Mouse (Mus musculus) megakaryocyte, embryonic 14.5 days (primary cell): ENCODE measurements around the gene Sec24a.

ENCODE experiments used
- FLI1 ChIP-seq: IDR thresholded peaks from 2 replicates; pipeline ENCODE4 v1.6.1; 2012; ENCODE audit warnings: low read length, inconsistent platforms, mixed read lengths
- GATA1 ChIP-seq: IDR thresholded peaks from 3 replicates; pipeline ENCODE4 v1.6.1; 2012; ENCODE audit warnings: mixed read lengths, low read length, inconsistent platforms, borderline replicate concordance

DNA sequence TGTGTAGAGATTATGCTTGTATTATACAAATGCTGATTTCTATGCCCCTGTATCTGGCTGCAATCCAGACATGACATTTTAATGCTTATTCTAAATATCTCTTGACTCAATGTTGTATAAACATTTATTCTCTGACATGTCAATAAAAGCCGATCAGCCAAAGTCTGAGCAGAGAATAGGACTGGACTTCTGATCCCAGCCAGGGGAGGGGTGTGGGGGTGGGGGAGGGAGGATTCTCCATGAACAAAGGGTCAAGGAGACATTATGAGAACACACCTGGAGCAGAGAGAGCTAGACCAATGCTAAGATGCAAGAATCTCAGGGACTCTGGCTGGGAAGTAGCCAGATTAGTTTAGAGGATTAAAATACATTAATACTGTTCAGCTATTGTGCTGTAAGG is 17.3 kb downstream of the Sec24a start:
- TF ChIP-seq GATA1 (no peak), FLI1 (no peak)
